Mouse (Mus musculus): Measurements from ENCODE around the gene Glrp1. TPM values are rescaled to one million over a fixed set of nuclear protein-coding genes. Genes with fewer than 3 reads are reported as not detected.

Glrp1 gene
- polyA plus RNA-seq, 1 experiment from 2014 or later: not detected

GRCm38 (mm10) chr1:88452198-88452597, 57.7 kb downstream of the Glrp1 start:
- DNase-seq (ENCODE audit: low spot score): no peak
- Histone ChIP-seq H3K27me3 (ENCODE audit: insufficient read depth, poor library complexity, severe bottlenecking) (no peaks in the 10 kb centered on the region), H3K4me1 (peaks cover 14% of the 10 kb centered on the region), H3K36me3 (no peaks in the 10 kb centered on the region), H3K4me3 (no peak overlapping the region), H3K9me3 (no peaks in the 10 kb centered on the region), H3K27ac (no peak overlapping the region)
- WGBS: 78% methylated on average over 6 of the region's 6 CpGs

GRCm38 (mm10) chr1:88450668-88451067, 59.2 kb downstream of the Glrp1 start:
- no peak overlapping the region for H3K4me3 ChIP-seq
- H3K27me3 ChIP-seq (ENCODE audit: insufficient read depth, poor library complexity, severe bottlenecking): no peaks in the 10 kb centered on the region
- H3K27ac ChIP-seq: no peak overlapping the region
- DNase-seq (ENCODE audit: low spot score): no peak
- WGBS: 80% methylated on average over 4 of the region's 4 CpGs
- no peaks in the 10 kb centered on the region for H3K36me3 ChIP-seq
- no peaks in the 10 kb centered on the region for H3K9me3 ChIP-seq
- peaks cover 11% of the 10 kb centered on the region for H3K4me1 ChIP-seq

Other genes with a start within 250 kb of the Glrp1 start
- gene Hjurp, start 232.4 kb downstream of the Glrp1 start, polyA plus RNA-seq (2016; fragmentation: Nextera tagmentation; extraction: Ambion mirVana): 143 and 155 TPM in 2 replicates
- 0.11 and 0.15 TPM in 2 replicates for gene Trpm8, start 232.4 kb downstream of the Glrp1 start, polyA plus RNA-seq (2016; fragmentation: Nextera tagmentation; extraction: Ambion mirVana)
- 0.28 and 7.4 TPM in 2 replicates for gene Spp2, start 103.1 kb downstream of the Glrp1 start, polyA plus RNA-seq (2016; fragmentation: Nextera tagmentation; extraction: Ambion mirVana)
- 9.2 and 16.0 TPM in 2 replicates for gene Arl4c, start 192.2 kb upstream of the Glrp1 start, polyA plus RNA-seq (2016; fragmentation: Nextera tagmentation; extraction: Ambion mirVana)

All from heart, embryonic 10.5 days (tissue).